Mouse (Mus musculus) myocyte (in vitro differentiated cells): Measurements from ENCODE around the gene Hist1h1e.

Experiments used
- MAX ChIP-seq: IDR thresholded peaks from one replicate; pipeline ENCODE4 v1.6.1; 2011; ENCODE audit warnings: low read depth, mild to moderate bottlenecking, control low read depth
- MYOD1 ChIP-seq, 3 experiments: IDR thresholded peaks; one replicate each; pipeline ENCODE4 v1.6.1; 2011; ENCODE audit warnings: control low read depth in 2 of 3, low read depth in 2 of 3, mild to moderate bottlenecking in 2 of 3, moderate library complexity in 1 of 3; ENCODE audit not compliant: insufficient read length in 2 of 3, control insufficient read depth in 1 of 3
- MYOG ChIP-seq, 3 experiments: IDR thresholded peaks; one replicate each; pipeline ENCODE4 v1.6.1; 2011; ENCODE audit warnings: control low read depth in 2 of 3, low read depth in 2 of 3, mild to moderate bottlenecking in 2 of 3; ENCODE audit not compliant: insufficient read length in 2 of 3, control insufficient read depth in 1 of 3, insufficient read depth in 1 of 3
- POLR2A ChIP-seq: IDR thresholded peaks from one replicate; pipeline ENCODE4 v1.6.1; 2011; ENCODE audit warnings: low read depth, mild to moderate bottlenecking, control low read depth, moderate library complexity; ENCODE audit not compliant: insufficient read length
- SRF ChIP-seq: IDR thresholded peaks from one replicate; pipeline ENCODE4 v1.6.1; 2011; ENCODE audit warnings: low read depth; ENCODE audit not compliant: control insufficient read depth, insufficient read length
- TCF12 ChIP-seq: IDR thresholded peaks from one replicate; pipeline ENCODE4 v1.6.1; 2011; ENCODE audit warnings: mild to moderate bottlenecking, control low read depth; ENCODE audit not compliant: poor library complexity, insufficient read depth, severe bottlenecking
- USF1 ChIP-seq: IDR thresholded peaks from one replicate; pipeline ENCODE4 v1.6.1; 2011; ENCODE audit warnings: low read depth, mild to moderate bottlenecking, control low read depth, moderate library complexity

DNA sequence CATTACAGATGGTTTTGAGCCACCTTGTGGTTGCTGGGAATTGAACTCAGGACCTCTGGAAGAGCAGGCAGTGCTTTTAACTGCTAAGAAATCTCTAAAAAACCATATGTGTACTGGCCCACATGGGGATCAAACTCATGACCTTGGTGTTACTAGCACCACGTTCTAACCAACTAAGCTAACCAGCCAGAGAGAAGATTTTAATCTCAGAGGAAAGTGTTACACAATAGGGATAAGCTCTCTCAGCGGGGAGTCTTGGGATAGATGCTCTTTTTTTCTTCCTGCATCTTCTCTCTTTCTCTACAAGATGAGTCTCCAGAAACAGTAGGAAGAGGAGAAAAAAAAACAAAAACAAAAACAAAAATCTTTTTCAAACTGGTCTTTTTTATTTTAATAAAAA lies 12.0 kb downstream of the Hist1h1e start:
- no peak for TF ChIP-seq POLR2A
- no peak for TF ChIP-seq MYOG (IDR thresholded peaks at IDR 0.05; ENCODE audit: control insufficient read depth in 1 of 3, insufficient read depth in 1 of 3, insufficient read length in 2 of 3, low read depth in 2 of 3)
- no peak for TF ChIP-seq MAX
- no peak for TF ChIP-seq SRF
- no peak for TF ChIP-seq USF1
- TF ChIP-seq TCF12 = no peak
- no peak for TF ChIP-seq MYOD1 (IDR thresholded peaks at IDR 0.05; ENCODE audit: control insufficient read depth in 1 of 3, insufficient read length in 2 of 3, low read depth in 2 of 3)
